Mouse (Mus musculus) gastrocnemius, postnatal 10 days (tissue): ENCODE measurements around the gene Rps5. TPM values are rescaled to one million over a fixed set of nuclear protein-coding genes. Genes with fewer than 3 reads are reported as not detected.
"Not testable (repeated sequence)": the region's sequence is repeated elsewhere in the genome, so short reads cannot be mapped to it uniquely, and the experiment has no call there.

Source experiments
- DNase-seq: peaks from one replicate; pipeline ENCODE4 v3.0.0; 2021; ENCODE audit warnings: mixed read lengths
- long read RNA-seq, 2 experiments: library from polyadenylated mRNA; stranded (forward); transcript quantifications; one replicate each; pipeline ENCODE4 v2.0.0; 2021
- total RNA-seq, 2 experiments: library from RNA; stranded (reverse); gene quantifications; 2 replicates each; pipeline ENCODE4 v1.2.3; 2021

Gene Rps5
- 100 to 1,000 TPM; 858 to 886 TPM for total RNA-seq
- long read RNA-seq, experiment 1, transcript Rps5-201 (6 exons, 761 nt), result major isoform, 213 of 227 reads
- long read RNA-seq, experiment 1, transcript Rps5-202 (6 exons, 794 nt), result minor isoform, 6 of 227 reads
- long read RNA-seq, experiment 1, partial matches to known transcripts, result 6 of 227 reads
- long read RNA-seq, experiment 1, other reads (novel, unspliced or antisense), result 2 of 227 reads
- long read RNA-seq, experiment 2, transcript Rps5-201 (6 exons, 761 nt), result major isoform, 177 of 188 reads
- long read RNA-seq, experiment 2, partial matches to known transcripts, result 6 of 188 reads
- long read RNA-seq, experiment 2, other reads (novel, unspliced or antisense), result 2 of 188 reads

DNA sequence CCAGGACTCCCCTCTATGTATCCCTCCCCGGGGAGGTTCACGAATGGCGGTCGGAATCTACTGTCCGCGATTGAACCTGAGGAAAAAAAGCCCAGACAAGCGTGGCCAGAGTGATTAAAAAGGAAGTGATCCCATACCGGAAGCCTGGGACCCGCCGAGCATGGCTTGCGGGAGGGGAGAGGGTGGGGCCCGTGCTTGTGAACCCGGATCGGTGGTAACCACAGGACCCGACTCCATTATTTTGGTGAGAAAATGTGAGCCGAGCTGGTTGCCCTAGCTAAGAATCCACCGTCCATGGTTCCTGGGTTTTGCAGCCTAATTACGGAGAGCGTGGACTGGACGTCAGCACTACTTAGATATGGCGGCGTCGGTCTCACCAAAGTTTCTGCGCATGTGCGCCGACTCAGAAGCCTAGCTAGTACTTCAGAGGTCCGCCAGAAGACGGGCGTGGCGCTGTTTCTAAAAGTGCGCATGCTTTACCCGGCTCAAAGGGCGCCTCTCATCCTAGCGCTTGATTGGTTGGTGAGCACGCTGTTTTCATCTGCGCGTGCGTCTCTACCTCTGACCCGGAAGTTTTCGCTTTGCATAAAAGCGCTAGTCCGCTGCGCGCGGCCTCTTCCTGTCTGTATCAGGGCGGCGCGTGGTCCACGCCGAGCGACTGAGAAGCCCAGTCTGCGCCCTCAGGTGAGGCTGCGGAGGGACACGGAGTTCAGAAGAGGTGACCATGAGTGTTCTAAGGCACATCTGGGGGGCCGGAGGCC, at the start of gene Rps5:
TSS of gene Rps5 (plus strand) at position 586 of the 761 bp plus-strand sequence.
- DNase-seq, result peak; percentile 97

DNA sequence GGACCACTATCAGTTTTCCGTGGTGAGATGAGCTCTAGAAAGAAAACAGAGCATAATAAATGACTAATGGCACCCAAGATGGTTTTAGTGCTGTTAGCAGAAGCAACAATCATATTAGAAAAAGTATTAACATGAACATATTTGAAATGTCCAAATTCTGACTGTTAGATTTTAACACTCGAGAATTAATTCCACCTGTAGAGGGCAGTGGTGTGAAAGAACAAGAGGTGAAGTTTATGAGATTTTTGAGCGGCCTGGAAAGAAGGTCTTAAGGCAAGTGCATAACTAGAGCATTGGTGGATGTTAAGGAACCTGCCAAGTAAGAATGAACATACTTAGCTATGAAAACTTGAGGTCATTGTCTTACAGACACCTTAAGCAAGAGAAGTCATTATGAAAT, 47.8 kb upstream of the Rps5 start:
- no peak for DNase-seq

DNA sequence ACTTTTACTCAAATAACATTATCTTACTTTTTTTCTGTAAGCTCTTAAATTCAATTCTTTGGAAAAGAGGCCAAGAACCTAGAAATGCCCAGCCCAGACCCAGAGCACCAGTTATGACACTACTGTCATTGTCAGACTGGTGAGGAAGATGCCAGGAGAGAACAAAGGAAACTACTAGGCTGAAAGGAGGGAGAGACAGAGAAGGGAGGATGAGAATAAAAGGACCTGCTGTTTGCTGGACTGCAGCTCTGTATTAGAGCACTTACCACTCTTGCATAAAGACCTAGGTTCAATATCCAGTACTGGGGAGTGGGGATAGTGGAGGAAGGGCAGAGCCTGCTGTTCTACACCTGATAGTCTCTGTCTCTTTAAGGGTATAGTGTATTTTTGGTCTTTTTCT, 42.1 kb upstream of the Rps5 start:
- no peak for DNase-seq

DNA sequence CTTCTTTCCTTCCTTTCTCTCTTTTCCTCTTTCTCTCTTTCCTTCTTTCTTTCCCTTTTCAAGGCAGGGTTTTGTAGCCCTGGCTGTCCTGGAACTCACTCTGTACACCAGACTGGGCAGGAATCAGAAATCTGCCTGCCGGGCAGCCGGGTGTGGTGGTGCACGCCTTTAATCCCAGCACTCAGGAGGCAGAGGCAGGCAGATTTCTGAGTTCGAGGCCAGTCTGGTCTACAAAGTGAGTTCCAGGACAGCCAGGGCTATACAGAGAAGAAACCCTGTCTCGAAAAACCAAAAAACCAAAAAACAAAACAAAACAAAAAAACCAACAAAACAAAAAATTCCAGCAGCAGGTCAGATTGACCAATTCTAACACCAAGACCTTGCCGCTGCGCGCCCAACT, 41.6 kb upstream of the Rps5 start:
- DNase-seq, result not testable (repeated sequence)

DNA sequence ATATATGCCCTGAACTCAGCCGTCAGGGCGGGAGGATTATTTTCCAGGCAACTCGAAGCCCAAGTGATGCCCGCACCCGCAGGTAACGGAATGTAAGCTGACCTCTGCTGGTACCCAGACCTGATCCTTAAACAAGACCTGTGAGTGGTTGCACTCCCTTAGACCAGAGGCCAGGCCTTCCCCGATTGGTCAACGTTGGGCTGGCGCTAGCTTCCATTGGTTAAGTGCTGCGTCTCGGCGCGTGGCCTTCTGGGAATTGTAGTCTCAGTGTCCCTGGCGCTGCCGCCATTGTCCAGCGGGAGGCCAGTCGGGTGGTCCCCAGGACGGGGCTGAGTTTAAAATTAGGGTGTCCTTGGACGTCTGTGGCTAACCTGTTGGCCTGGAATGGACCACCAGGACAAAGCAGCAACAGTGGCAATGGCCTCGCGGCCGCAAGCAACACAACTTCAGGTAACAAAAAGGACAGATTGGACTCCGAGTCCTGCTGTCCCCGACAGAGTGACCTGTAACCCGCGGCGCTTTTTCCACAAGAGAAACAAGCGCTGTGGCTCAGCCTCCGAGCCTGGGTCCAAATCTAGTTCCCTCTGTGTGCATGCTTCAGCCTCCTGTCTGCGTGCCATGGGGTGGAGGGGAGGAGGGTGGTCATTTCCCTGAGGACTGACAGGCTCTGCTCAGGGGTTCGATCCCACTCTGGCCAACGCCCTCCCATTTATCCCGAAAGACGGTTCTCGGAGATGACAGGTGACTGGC, 41.0 kb upstream of the Rps5 start, which contains the start of gene Zfp128:
TSS of gene Zfp128 (plus strand) at position 267 of the 750 bp plus-strand sequence.
- DNase-seq, result peak; percentile 91

DNA sequence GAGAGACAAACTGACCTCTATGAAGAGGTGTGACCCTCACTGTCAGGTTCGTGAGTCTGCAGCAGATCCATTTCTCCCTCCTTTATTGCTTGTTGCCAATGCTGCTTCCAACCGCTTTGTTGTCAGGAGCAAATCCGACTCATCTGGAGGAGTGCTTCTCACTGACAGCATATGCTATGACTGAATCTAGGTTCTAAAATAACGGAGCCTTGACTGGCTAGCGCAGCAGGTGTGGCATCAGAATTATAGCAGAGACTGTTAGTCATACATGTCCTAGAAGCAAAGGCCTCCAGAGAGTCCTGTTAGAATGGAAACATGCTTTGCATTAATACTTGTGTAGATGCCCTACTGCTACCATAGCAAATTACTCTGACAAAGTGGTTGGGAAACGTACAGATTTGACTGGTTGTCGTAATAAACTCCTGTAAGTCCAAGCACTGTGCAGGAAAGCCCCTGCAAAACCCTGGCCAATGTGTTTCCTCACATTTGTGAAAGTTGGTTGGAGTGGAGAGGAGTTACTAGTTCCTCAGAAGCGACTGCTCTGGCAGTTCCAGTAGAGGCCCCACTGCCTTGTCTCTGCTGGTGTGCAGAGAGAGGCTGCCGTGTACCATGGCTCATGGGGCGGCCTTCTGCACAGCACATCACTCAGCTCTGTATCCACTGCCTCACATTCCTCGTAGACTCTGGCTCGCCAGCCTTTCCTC, 35.4 kb upstream of the Rps5 start:
- no peak for DNase-seq

DNA sequence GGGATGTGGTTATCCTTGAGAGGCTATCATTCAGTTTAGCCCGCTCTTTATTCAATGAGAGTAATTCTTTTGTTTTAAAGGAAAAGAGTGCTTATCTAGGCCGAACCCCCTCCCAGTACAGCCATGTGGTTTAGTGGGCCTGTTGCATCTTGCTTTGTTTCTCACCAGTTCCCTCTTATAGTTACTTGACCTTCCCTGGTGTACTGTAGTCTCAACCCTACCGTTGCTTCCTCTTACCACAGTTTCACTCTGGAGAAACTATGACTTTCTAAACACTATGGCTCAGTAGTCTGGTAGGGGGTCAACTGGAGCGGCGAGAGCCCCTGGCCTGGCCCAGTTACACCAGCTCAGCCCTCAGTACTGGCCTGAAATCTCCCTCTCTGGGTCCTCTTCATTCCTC, 34.5 kb upstream of the Rps5 start:
- DNase-seq, result no peak

DNA sequence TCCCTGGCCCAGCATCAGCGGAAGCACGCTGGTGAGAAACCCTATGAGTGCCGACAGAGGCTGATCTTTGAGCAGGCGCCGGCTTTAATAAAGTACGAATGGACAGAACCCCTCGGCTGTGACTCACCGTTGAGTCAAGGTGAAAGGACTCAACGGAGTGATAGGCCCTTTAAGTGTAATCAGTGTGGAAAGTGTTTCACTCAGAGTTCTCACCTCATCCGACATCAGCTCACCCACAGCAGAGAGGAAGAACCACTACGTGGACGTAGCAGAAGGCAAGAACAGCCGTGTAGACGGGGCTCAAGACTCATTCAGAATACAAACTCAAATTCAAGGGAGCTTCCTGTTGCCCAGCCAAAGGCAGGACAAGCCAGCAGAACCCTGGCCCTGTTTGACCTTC, 31.2 kb upstream of the Rps5 start:
- no peak for DNase-seq

DNA sequence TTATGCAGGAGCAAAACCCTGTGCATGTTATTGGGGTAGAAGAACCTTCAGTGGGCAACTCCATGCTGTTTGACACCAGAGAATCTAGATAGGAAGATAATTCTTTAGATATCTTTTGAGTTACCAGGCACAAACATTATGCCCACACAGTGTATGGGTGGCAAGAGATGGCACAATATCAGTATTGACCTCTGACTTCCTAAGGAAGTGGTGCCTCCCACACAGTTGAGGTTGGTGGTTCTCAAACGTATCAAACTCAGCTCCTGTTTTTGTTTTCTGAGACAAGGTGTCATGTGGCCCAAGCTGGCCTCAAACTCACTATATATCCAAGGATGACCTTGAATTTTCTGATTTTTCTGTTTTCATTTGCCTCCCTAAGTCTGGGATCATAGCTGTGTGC, 30.8 kb upstream of the Rps5 start:
- DNase-seq, result no peak

DNA sequence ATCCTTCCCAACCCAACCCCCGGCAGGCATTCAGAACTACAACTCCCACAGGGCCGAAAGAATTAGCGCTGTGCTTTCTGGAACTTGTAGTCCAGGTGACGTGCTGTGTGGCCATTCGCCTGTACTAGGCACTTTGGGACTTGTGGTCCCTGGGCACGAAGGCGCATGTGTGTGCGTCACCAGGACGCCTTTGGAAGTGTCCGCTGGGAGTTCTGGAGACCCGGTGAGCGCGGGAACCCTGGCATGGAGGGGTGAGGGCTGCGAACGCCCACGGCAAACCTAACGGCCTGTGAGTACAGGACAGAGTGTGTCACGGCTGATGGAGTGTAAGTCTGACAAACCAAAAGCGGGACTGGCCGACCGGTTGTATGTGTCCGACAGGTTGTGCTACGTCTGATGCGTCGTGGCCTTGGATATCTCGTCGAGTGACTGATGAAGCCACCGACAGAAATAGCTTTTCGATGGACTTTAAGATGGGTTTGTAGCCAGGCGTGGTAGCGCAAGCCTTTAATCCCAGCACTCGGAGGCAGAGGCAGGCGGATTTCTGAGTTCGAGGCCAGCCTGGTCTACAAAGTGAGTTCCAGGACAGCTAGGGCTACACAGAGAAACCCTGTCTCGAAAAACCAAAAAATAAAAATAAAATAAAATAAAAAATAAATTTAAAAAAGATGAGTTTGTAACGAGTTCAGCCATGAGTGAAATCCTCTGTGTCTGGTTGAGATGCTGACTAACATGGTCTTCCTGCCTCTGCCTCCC, 24.3 kb upstream of the Rps5 start, which contains the start of gene Zscan22:
TSS of gene Zscan22 (plus strand) at position 161 of the 756 bp plus-strand sequence.
- DNase-seq, result peak; percentile 84

DNA sequence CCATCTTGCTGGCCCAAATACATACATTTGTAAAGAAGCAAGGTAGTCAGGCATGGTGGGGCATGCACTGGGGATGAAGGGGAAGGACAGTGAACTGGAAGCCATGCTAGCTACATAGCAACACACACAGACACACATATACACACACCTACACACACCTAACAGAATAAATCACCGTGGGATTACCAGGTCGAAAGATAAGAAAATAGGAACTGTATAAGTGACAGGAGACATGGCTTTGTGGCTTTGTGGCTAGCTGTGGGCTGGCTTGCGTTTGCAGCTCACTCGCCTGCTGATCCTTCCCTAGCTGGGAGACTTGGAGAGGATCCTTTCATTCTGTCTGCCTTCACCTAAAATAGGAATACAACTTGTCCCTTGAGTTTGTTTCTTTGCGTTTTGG, 20.6 kb upstream of the Rps5 start:
- no peak for DNase-seq

DNA sequence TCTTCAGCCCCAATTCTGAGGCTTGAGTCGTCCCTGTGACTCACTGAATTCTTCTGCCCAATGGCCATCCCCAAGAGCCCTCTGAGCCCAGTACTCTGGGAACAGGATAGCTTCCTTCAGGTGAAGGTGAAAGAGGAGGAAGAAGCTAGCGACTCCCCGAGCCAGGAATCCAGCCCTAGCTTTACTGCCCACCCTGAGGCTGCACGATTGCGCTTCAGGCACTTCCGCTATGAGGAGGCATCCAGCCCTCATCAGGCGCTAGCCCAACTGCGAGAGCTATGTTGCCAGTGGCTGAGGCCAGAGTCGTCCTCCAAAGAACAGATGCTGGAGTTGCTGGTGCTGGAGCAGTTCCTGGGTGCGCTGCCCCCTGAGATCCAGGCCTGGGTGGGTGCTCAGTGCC, 18.5 kb upstream of the Rps5 start:
- DNase-seq, result no peak

DNA sequence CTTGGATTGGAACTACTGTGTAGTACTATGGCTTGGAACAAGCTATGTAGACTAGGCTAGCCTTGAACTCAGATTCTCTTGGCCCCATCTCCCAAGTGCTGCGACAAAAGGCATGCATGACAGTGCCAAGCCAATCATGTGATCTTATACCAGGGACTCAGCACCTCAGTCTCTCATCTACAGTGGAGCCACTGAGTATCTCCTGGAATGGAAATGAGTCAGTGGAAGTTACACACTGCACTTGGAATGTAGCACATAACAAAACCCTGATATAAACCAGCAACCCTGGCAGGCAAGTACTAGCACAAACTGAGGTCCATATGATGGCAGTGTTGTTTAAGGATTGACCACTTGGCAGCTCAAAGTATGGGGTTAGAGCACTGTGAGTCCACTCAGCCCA, 16.9 kb upstream of the Rps5 start:
- no peak for DNase-seq

DNA sequence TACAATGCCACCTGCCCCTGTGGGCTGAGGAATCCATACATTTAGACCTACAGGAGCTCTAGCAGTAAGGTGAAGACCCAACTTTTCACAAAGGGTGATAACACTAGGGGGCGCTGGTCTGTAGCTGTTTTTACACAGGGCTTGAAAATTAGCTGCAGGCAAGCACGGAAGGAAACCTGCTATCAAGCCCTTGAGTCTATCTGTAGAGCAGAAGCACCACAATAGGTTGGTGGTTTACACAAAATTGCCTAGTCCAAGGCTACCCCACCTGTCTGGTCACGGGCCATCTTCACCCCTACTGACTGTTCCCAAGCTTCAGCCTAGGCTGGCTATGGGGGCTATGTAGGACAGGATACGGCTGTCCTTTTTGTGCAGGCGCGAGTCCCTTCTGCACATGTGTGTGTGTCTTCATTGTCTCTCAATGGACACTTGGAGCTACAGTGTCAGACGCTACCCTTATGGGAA, 12.6 kb upstream of the Rps5 start:
- DNase-seq, result peak; percentile 74

DNA sequence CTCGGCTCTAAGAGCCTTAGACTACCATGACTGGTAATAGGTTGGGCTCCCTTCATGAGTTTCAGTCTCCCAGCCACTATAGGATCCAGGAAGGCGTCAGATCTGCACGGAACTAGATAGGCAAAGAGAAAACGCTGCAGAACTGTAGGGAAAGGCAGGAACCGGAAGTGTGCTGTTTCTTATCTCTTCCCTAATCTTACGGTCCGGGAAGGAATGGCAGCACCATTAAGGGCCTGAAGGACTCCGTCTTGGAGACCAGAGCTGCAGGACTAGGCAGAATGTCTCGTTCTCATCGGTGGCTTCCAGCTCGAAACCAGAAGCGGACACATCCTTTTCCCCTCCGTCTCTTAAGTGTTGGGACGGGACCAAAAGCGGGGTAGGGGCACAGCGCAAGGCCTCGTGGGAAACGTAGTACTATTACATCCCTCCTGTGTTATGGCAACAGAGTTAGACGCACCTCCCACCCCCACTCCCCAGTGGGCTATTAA, 11.9 kb upstream of the Rps5 start:
- DNase-seq, result peak; percentile 40

DNA sequence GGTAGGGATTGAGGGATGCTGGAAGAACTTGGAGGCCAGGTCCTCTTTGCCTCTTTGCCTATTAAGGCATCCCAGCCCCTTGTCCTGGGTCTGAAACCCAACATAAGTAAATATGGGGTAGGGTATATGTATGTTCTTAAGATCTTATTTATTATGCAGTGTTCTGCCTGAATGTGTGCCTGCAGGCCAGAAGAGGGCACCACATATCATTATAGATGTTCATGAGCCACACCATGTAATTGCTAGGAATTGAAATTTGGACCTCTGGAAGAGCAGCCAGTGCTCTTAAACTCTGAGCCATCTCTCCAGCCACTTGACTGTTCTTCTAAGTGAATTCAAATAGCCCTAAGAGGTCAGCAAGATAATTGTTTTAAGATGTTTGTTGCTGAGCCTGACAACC, 8.5 kb upstream of the Rps5 start:
- no peak for DNase-seq

DNA sequence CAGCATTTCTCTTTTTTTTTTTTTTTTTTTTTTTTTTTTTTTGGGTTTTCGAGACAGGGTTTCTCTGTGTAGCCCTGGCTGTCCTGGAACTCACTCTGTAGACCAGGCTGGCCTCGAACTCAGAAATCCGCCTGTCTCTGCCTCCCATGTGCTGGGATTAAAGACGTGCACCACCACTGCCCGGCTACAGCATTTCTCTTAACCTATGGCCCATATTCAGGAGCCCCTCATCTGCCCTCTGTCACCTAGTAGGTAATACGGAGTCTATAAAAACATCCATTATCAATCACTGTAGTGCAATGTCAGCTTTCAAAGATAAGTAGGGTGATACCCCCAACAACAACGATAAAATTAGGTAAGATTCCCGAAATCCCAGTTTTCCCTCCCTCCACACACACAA, 1.6 kb upstream of the Rps5 start:
- not testable (repeated sequence) for DNase-seq

DNA sequence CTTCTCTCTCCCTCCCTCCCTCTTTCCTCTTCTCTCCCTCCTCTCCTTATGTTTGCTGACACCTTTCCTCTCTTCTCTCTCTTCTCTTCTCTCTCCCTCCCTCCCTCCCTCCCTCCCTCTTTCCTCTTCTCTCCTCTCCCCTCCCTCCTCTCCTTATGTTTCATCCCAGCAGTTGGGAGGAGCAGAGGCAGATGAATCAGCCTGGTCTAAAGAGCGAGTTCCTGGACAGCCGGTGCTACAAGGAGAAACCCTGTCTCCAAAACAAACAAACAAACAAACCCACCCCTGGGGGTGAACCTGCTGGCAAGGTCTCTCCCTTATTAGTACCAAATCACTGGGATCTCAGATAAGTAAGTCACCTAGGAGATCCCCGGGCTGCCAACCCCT, 779 bp upstream of the Rps5 start:
- DNase-seq, result no peak

DNA sequence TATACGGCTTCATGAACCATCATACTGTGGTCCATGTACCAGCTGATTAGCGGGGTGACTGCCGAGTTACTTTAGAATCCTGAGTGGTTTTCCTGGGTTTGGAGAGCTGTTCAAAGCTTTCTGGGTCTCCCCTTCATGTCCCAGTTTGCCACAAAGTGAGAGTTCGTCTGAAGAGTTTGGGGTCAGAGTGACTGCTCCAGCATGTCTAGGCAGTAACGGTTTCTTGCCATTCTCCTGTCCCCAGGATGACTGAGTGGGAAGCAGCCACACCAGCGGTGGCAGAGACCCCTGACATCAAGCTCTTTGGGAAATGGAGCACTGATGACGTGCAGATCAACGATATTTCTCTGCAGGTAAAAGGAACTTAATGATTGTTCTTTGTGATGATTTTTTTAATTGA, 639 bp downstream of the Rps5 start:
- DNase-seq, result no peak

DNA sequence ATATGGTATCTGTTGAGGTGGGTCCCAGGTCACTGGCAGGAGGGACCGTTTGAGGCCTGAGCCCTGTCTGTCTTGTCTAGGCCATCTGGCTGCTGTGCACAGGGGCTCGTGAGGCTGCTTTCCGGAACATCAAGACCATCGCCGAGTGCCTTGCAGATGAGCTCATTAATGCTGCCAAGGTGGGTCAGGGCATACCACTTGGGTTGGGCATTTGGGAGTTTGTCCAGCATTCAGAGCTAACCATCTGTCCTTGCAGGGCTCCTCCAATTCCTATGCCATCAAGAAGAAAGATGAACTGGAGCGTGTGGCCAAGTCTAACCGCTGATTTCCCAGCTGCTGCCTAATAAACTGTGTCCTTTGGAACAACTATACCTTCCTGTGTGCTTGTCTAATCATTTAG, 4.2 kb downstream of the Rps5 start:
- DNase-seq, result no peak

DNA sequence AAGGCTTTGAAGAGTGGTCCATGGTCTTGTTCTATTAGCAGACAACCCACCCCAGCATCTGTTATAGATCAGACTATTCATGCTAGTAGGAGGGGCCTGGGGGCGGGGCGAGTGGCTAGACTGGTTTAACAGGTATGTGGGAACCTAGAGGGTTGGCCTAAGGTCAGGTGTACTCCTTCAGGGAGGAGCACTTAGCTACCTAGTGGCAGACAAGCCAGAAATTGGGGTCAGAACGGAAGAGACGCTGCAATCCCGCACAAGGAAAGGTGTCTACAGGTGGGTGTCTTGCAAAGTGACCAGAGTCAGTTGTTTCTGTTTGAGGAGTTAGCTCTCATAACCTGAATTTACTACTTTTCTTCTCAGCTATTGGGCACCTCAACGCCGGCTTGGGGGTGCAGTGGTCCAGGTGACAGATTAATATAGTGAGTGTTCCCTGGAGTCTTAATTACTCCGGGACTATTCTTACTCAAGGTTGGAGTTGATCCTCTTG, 5.1 kb downstream of the Rps5 start, which contains the start of gene Rnf225:
TSS of gene Rnf225 (plus strand) at position 226 of the 490 bp plus-strand sequence.
- no peak for DNase-seq
